Mouse (Mus musculus): ENCODE data around the gene H2al1j. TPM values are rescaled to one million over a fixed set of nuclear protein-coding genes. Genes with fewer than 3 reads are reported as not detected.
"Not testable (repeated sequence)": the region's sequence is repeated elsewhere in the genome, so short reads cannot be mapped to it uniquely, and the experiment has no call there.

Gene H2al1j
- total RNA-seq (2014; fragmentation: Nextera tagmentation) (not detected in 2 replicates), total RNA-seq (2017) (not detected in 2 replicates)

DNA sequence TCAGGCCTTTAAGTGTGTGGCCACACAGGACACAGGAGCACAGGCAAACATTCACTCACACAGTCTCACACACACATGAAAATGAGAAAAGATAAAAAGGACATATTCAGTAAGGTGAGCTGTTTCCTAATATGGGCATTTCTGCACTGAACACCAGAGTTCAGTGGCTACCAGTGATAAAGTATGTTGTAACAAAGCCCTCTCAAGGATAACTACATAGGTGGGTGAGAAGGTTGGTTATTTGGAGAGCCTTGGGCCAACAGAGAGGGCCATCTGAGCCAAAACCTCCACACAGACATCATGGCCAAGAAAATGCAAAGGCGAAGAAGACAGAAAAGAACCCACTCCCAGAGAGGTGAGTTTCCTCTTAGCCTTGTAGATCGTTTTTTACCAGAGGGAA, at the start of gene H2al1j:
TSS of gene H2al1j (plus strand) at position 301 of the 400 bp plus-strand sequence.
- ATAC-seq (replicated peaks; ENCODE audit: low FRiP score, low TSS enrichment, poor library complexity, severe bottlenecking): not testable (repeated sequence)

GRCm38 (mm10) chrX:11280741-11281140, 46.9 kb upstream of the H2al1j start:
- no peak for ATAC-seq (replicated peaks; ENCODE audit: low FRiP score, low TSS enrichment, poor library complexity, severe bottlenecking)

DNA sequence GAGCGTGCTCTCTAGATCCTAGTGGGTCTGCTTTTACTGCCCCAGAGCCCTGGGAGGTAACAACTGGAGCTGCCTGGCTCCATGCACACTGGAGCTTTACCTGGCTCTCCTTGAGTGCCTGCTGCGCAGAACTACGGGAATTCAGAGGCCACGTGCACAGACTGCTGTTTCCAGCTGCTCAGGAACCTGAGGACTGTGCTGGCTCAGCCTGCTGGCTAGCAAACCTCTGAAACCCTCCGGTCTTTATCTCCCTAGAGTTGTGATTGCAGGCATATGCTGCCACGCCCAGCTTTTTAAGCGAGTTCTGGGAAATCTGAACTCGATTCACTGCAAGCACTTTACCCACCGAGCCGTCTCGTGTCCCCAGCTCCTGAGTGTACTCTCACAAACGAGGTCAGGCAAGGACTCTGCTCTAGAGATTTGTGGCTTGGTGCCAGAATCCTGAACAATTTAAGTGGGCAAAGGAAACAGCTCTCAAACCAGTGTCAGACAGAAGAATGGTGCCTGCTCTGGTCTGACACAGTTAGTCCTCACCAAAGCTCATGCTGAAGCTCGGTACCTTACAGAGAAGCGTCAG, 39.2 kb upstream of the H2al1j start:
- no peak for ATAC-seq (replicated peaks; ENCODE audit: low FRiP score, low TSS enrichment, poor library complexity, severe bottlenecking)

- no peak for ATAC-seq (replicated peaks; ENCODE audit: low FRiP score, low TSS enrichment, poor library complexity, severe bottlenecking)
Measured at GRCm38 (mm10) chrX:11289244-11289643, 38.4 kb upstream of the H2al1j start.

GRCm38 (mm10) chrX:11298957-11299356, 28.7 kb upstream of the H2al1j start, which contains the start of gene H2al1a:
TSS of gene H2al1a (plus strand) at chrX:11299257.
- ATAC-seq (replicated peaks; ENCODE audit: low FRiP score, low TSS enrichment, poor library complexity, severe bottlenecking): not testable (repeated sequence)

GRCm38 (mm10) chrX:11302132-11302531, 25.5 kb upstream of the H2al1j start, which contains the start of gene H2al1b:
TSS of gene H2al1b (plus strand) at chrX:11302432.
- not testable (repeated sequence) for ATAC-seq (replicated peaks; ENCODE audit: low FRiP score, low TSS enrichment, poor library complexity, severe bottlenecking)

GRCm38 (mm10) chrX:11305355-11305754, 22.3 kb upstream of the H2al1j start, which contains the start of gene H2al1c:
TSS of gene H2al1c (plus strand) at chrX:11305655.
- ATAC-seq (replicated peaks; ENCODE audit: low FRiP score, low TSS enrichment, poor library complexity, severe bottlenecking): not testable (repeated sequence)

DNA sequence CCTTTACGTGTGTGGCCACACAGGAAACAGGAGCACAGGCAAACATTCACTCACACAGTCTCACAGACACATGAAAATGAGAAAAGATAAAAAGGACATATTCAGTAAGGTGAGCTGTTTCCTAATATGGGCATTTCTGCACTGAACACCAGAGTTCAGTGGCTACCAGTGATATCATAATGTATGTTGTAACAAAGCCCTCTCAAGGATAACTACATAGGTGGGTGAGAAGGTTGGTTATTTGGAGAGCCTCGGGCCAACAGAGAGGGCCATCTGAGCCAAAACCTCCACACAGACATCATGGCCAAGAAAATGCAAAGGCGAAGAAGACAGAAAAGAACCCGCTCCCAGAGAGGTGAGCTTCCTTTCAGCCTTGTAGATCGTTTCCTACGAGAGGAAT, 19.1 kb upstream of the H2al1j start, which contains the start of gene H2al1d:
TSS of gene H2al1d (plus strand) at position 301 of the 400 bp plus-strand sequence.
- ATAC-seq (replicated peaks; ENCODE audit: low FRiP score, low TSS enrichment, poor library complexity, severe bottlenecking): not testable (repeated sequence)

- not testable (repeated sequence) for ATAC-seq (replicated peaks; ENCODE audit: low FRiP score, low TSS enrichment, poor library complexity, severe bottlenecking)
Measured at GRCm38 (mm10) chrX:11311634-11312033, 16.0 kb upstream of the H2al1j start, which contains the start of gene H2al1e. TSS of gene H2al1e (plus strand) at chrX:11311934.

DNA sequence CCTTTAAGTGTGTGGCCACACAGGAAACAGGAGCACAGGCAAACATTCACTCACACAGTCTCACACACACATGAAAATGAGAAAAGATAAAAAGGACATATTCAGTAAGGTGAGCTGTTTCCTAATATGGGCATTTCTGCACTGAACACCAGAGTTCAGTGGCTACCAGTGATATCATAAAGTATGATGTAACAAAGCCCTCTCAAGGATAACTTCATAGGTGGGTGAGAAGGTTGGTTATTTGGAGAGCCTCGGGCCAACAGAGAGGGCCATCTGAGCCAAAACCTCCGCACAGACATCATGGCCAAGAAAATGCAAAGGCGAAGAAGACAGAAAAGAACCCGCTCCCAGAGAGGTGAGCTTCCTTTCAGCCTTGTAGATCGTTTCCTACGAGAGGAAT, 12.8 kb upstream of the H2al1j start, which contains the start of gene H2al1f:
TSS of gene H2al1f (plus strand) at position 301 of the 400 bp plus-strand sequence.
- not testable (repeated sequence) for ATAC-seq (replicated peaks; ENCODE audit: low FRiP score, low TSS enrichment, poor library complexity, severe bottlenecking)

- ATAC-seq (replicated peaks; ENCODE audit: low FRiP score, low TSS enrichment, poor library complexity, severe bottlenecking): not testable (repeated sequence)
Measured at GRCm38 (mm10) chrX:11317956-11318355, 9.7 kb upstream of the H2al1j start, which contains the start of gene H2al1g. TSS of gene H2al1g (plus strand) at chrX:11318256.

GRCm38 (mm10) chrX:11321192-11321591, 6.4 kb upstream of the H2al1j start, which contains the start of gene H2al1h:
TSS of gene H2al1h (plus strand) at chrX:11321492.
- ATAC-seq (replicated peaks; ENCODE audit: low FRiP score, low TSS enrichment, poor library complexity, severe bottlenecking): not testable (repeated sequence)

GRCm38 (mm10) chrX:11324359-11324758, 3.3 kb upstream of the H2al1j start, which contains the start of gene H2al1i:
TSS of gene H2al1i (plus strand) at chrX:11324659.
- not testable (repeated sequence) for ATAC-seq (replicated peaks; ENCODE audit: low FRiP score, low TSS enrichment, poor library complexity, severe bottlenecking)

GRCm38 (mm10) chrX:11345762-11346161, 18.1 kb downstream of the H2al1j start:
- no peak for ATAC-seq (replicated peaks; ENCODE audit: low FRiP score, low TSS enrichment, poor library complexity, severe bottlenecking)

DNA sequence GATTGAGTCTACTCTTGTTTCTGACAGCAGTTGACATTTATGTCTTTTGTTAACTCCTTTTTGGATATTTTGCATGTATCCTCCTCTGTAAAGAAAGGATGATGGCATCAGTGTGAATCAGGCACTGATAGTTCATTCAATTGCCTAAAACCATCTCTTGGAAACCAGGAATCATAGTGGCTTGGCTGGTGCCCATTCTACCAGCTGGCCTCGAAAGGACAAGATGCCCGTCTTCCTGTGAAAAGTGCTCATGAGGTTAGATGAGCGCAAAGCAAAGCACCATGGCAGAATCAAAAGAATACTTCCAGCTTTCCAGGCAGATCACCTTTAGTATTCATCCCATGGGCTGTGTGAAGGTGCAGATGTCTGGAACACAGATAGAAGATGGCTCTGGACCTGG, 19.1 kb downstream of the H2al1j start:
- no peak for ATAC-seq (replicated peaks; ENCODE audit: low FRiP score, low TSS enrichment, poor library complexity, severe bottlenecking)

GRCm38 (mm10) chrX:11360823-11361222, 33.2 kb downstream of the H2al1j start:
- no peak for ATAC-seq (replicated peaks; ENCODE audit: low FRiP score, low TSS enrichment, poor library complexity, severe bottlenecking)

- no peak for ATAC-seq (replicated peaks; ENCODE audit: low FRiP score, low TSS enrichment, poor library complexity, severe bottlenecking)
Measured at GRCm38 (mm10) chrX:11361261-11361660, 33.6 kb downstream of the H2al1j start.

DNA sequence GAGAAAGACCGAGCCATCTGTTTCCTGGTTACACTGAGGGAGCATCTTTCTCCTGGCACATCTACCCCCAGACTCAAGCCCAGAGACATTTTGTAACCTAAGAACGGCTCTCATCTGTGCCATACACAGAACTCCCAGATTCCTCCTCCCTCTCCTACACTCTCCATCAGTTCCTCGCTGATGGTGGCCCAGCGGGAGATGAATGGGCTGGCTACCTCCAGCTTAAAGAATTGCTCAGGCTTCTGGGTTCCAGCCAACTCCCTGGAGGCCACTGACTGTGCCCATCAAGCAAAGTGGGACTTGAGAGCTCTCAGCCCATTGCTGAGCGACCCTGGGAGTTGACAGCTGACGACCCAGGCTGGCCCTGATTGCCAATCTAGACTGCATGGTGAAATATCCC, 36.3 kb downstream of the H2al1j start:
- no peak for ATAC-seq (replicated peaks; ENCODE audit: low FRiP score, low TSS enrichment, poor library complexity, severe bottlenecking)

GRCm38 (mm10) chrX:11365151-11365550, 37.5 kb downstream of the H2al1j start:
- ATAC-seq (replicated peaks; ENCODE audit: low FRiP score, low TSS enrichment, poor library complexity, severe bottlenecking): no peak

Measured in megakaryocyte-erythroid progenitor cell, adult 5-6 weeks (primary cell).